Mouse (Mus musculus) CH12.LX (cell line): ENCODE data around the gene Gstm1.
"Not testable (repeated sequence)": the region's sequence is repeated elsewhere in the genome, so short reads cannot be mapped to it uniquely, and the experiment has no call there.

ENCODE experiments used
- CHD2 ChIP-seq: IDR thresholded peaks from 2 replicates; pipeline ENCODE4 v1.6.1; 2011; ENCODE audit warnings: low read length, improper control_type of control experiment
- CTCF ChIP-seq, 2 experiments: IDR thresholded peaks in 1 of 2; conservative IDR thresholded peaks in 1 of 2; 2 replicates each; pipeline ENCODE4 v1.5.1; 2011 to 2012; ENCODE audit warnings: low read depth in 2 of 2, low read length in 2 of 2, improper control_type of control experiment in 1 of 2, inconsistent platforms in 1 of 2, mild to moderate bottlenecking in 1 of 2, moderate library complexity in 1 of 2
- ELF1 ChIP-seq: IDR thresholded peaks from 2 replicates; pipeline ENCODE4 v1.6.1; 2014; ENCODE audit warnings: low read depth, mild to moderate bottlenecking, inconsistent platforms, low read length, improper control_type of control experiment
- EP300 ChIP-seq: IDR thresholded peaks from 2 replicates; pipeline ENCODE4 v1.6.1; 2011; ENCODE audit warnings: low read length, improper control_type of control experiment
- ETS1 ChIP-seq: conservative IDR thresholded peaks from 2 replicates; pipeline ENCODE4 v1.6.1; 2012; ENCODE audit warnings: low read depth, mild to moderate bottlenecking, inconsistent platforms, low read length, improper control_type of control experiment, moderate library complexity
- GABPA ChIP-seq: IDR thresholded peaks from 2 replicates; pipeline ENCODE4 v1.6.1; 2012; ENCODE audit warnings: low read depth, low read length, improper control_type of control experiment, inconsistent platforms; ENCODE audit not compliant: insufficient replicate concordance
- JUN ChIP-seq: IDR thresholded peaks from 2 replicates; pipeline ENCODE4 v1.6.1; 2011; ENCODE audit warnings: low read depth, mild to moderate bottlenecking, low read length, improper control_type of control experiment, moderate library complexity; ENCODE audit not compliant: insufficient read depth
- MAFK ChIP-seq: IDR thresholded peaks from 2 replicates; pipeline ENCODE4 v1.6.1; 2011; ENCODE audit warnings: low read length, improper control_type of control experiment; ENCODE audit not compliant: insufficient replicate concordance
- MAX ChIP-seq: IDR thresholded peaks from 2 replicates; pipeline ENCODE4 v1.6.1; 2011; ENCODE audit warnings: low read length, improper control_type of control experiment
- MYC ChIP-seq: IDR thresholded peaks from 2 replicates; pipeline ENCODE4 v1.6.1; 2011; ENCODE audit warnings: low read depth, mild to moderate bottlenecking, improper control_type of control experiment, low read length
- NELFE ChIP-seq: IDR thresholded peaks from 2 replicates; pipeline ENCODE4 v1.6.1; 2011; ENCODE audit warnings: low read depth, low read length, improper control_type of control experiment
- POLR2A ChIP-seq: IDR thresholded peaks from 2 replicates; pipeline ENCODE4 v1.6.1; 2011; ENCODE audit warnings: low read depth, mild to moderate bottlenecking, improper control_type of control experiment, low read length
- SIN3A ChIP-seq: IDR thresholded peaks from 2 replicates; pipeline ENCODE4 v1.6.1; 2012; ENCODE audit warnings: low read length, improper control_type of control experiment, inconsistent platforms
- TCF12 ChIP-seq: IDR thresholded peaks from 2 replicates; pipeline ENCODE4 v1.6.1; 2014; ENCODE audit warnings: low read depth, mild to moderate bottlenecking, inconsistent platforms, low read length, improper control_type of control experiment

DNA sequence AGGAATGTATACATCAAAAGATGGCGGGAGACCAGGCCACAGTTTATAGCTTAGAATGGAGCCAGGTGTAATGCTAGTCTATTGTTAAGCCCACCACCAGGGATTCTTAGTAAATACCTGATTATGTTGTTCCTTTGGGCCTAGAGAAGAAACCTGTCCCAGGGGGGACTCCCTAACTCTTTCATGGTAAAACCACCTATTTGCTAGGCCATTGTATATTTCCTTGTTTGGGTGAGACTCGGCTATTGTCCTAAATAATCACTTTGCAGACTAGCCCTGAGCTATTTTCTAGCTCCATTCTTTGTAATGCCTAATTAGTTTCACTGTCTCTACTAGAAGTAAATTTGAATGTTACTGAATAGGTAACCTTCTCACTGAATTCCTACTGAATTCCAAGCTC is 21.8 kb downstream of the Gstm1 start:
- TF ChIP-seq MYC; CTCF (conservative IDR thresholded peaks at IDR 0.05 in 1 of 2, IDR thresholded peaks at IDR 0.05 in 1 of 2; ENCODE audit: low read depth in 2 of 2, low read length in 2 of 2); MAFK; POLR2A; GABPA; ELF1; EP300; CHD2; SIN3A; JUN; ETS1; NELFE; TCF12; MAX: not testable (repeated sequence)
